Mouse (Mus musculus): ENCODE measurements around the gene Hnrnpa3.
A peak's percentile ranks its signal among the peaks of the same experiment; 100 is the strongest.

GRCm38 (mm10) chr2:75705162-75705752 lies 46.2 kb downstream of the Hnrnpa3 start:
- TF ChIP-seq CTCF (IDR thresholded peaks at IDR 0.05; ENCODE audit: extremely low read depth, insufficient read length, insufficient replicate concordance, low read depth, low read length) (no peak; the same call in 1 of the 2 replicates), POLR2A (IDR thresholded peaks at IDR 0.05; ENCODE audit: low read depth, low read length) (peak; percentile 55; the same call in 1 of the 2 replicates)
